Mouse (Mus musculus) heart, embryonic 16.5 days (tissue): ENCODE results near the gene Cfap54. TPM values are rescaled to one million over a fixed set of nuclear protein-coding genes. Genes with fewer than 3 reads are reported as not detected.

Experiments
- ATAC-seq: fragments of 200-750 bp; cut with Nextera tagmentation; replicated peaks from 2 replicates; pipeline ENCODE4 v1.8.0; 2017; ENCODE audit warnings: moderate number of reproducible peaks; ENCODE audit not compliant: insufficient read depth, low FRiP score; ENCODE audit errors: extremely low read depth
- H3K27ac ChIP-seq: fragments of 300-500 bp; sonication (generic); 2 replicates; pipeline ENCODE4 v1.5.1; 2014; ENCODE audit warnings: mild to moderate bottlenecking, low read length, control low read depth, moderate library complexity
- H3K27me3 ChIP-seq: fragments of 300-500 bp; sonication (generic); 2 replicates; pipeline ENCODE4 v1.6.1; 2014; ENCODE audit warnings: low read length, mixed read lengths; ENCODE audit not compliant: control insufficient read depth, insufficient read depth
- H3K36me3 ChIP-seq: fragments of 300-500 bp; sonication (generic); 2 replicates; pipeline ENCODE4 v1.6.1; 2014; ENCODE audit not compliant: control insufficient read depth, insufficient read depth
- H3K4me1 ChIP-seq: fragments of 300-500 bp; sonication (generic); 2 replicates; pipeline ENCODE4 v1.6.1; 2014; ENCODE audit warnings: low read length, mixed read lengths; ENCODE audit not compliant: control insufficient read depth, insufficient read depth
- H3K4me2 ChIP-seq: fragments of 300-500 bp; sonication (generic); 2 replicates; pipeline ENCODE4 v1.6.1; 2014; ENCODE audit warnings: low read depth, mild to moderate bottlenecking, control low read depth, low read length
- H3K4me3 ChIP-seq: fragments of 300-500 bp; sonication (generic); 2 replicates; pipeline ENCODE4 v1.5.1; 2014; ENCODE audit warnings: mild to moderate bottlenecking, control low read depth, low read length
- H3K9ac ChIP-seq: fragments of 300-500 bp; sonication (generic); 2 replicates; pipeline ENCODE4 v1.6.1; 2014; ENCODE audit warnings: low read length, control low read depth
- H3K9me3 ChIP-seq: fragments of 300-500 bp; sonication (generic); replicated peaks from 2 replicates; pipeline ENCODE4 v1.6.1; 2016; ENCODE audit warnings: low read length; ENCODE audit not compliant: control insufficient read depth
- WGBS: fragments of 180-500 bp; shearing (Covaris S2); extraction: QIAGEN DNeasy Blood & Tissue Kit; methylation state at CpG from one replicate; pipeline ENCODE4 v1.1.7; 2014; 5-methylcytosine and 5-hydroxymethylcytosine counted together
- polyA plus RNA-seq: library from polyadenylated mRNA; unstranded; fragments of >200 nt; fragmentation: Nextera tagmentation; extraction: Ambion mirVana; gene quantifications from 2 replicates; pipeline ENCODE4 v1.2.1, GENCODE M21; 2015

The Cfap54 gene
- polyA plus RNA-seq, 1 experiment from 2014 or later = 0.25 TPM

DNA sequence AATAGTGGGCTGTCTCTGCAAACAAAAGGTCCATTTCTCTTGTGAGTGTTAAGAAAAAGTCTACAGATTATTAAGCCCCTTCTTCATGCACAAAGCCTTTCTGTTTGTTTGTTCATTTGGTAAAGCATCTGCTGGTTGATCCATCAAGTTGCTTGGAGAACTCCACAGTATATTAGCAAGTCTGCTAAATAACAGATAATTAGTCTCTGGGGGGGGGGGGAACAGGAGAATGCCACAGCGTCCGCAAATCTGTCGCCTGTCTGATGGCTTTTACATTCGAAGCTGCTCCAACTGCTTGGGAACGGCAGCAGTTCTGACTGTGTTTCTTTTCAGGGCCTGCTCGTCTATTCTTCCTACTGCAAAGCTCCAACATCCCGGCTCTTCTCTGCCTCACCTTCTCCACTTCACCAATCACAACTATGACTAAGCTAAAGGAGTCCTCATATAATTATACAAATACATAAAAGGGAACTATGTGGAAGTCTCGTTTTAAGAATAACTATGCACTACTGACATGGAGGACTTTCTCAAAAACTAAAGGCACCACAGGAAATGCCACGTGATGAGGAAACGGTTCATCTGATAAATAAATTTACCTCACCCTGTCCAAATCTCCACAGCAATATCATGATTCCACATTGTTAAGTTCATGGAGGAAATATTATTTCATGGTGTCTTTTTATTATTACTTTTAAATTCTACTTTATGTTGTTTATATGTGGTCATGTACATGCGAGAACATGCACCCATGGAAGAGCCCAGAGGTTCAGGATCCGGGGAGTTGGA lies 41.2 kb upstream of the Cfap54 start:
- no peaks in the 10 kb centered on the region for H3K36me3 ChIP-seq
- H3K4me2 ChIP-seq = no peak overlapping the region
- H3K4me1 ChIP-seq = no peaks in the 10 kb centered on the region
- no peak for ATAC-seq
- H3K9me3 ChIP-seq = no peaks in the 10 kb centered on the region
- peak overlapping the region; percentile 24 for H3K27ac ChIP-seq
- no peak overlapping the region for H3K4me3 ChIP-seq
- 64% methylated on average over 12 of the region's 12 CpGs for WGBS
- H3K27me3 ChIP-seq = no peaks in the 10 kb centered on the region
- no peak overlapping the region for H3K9ac ChIP-seq

GRCm38 (mm10) chr10:93121262-93121860 lies 39.9 kb upstream of the Cfap54 start:
- Histone ChIP-seq H3K9ac (no peak overlapping the region), H3K4me1 (no peaks in the 10 kb centered on the region), H3K4me3 (no peak overlapping the region), H3K27me3 (no peaks in the 10 kb centered on the region), H3K9me3 (no peaks in the 10 kb centered on the region), H3K36me3 (no peaks in the 10 kb centered on the region), H3K4me2 (no peak overlapping the region), H3K27ac (no peak overlapping the region)
- 84% methylated on average over 6 of the region's 6 CpGs for WGBS
- ATAC-seq = no peak

- no peaks in the 10 kb centered on the region for H3K36me3 ChIP-seq
- no peak overlapping the region for H3K27ac ChIP-seq
- H3K4me2 ChIP-seq = no peak overlapping the region
- H3K9ac ChIP-seq = no peak overlapping the region
- ATAC-seq = no peak
- 74% methylated on average over 5 of the region's 5 CpGs for WGBS
- H3K4me1 ChIP-seq = no peaks in the 10 kb centered on the region
- H3K4me3 ChIP-seq = no peak overlapping the region
- H3K9me3 ChIP-seq = no peaks in the 10 kb centered on the region
- no peaks in the 10 kb centered on the region for H3K27me3 ChIP-seq
Measured at GRCm38 (mm10) chr10:93119809-93120208, 38.4 kb upstream of the Cfap54 start.

- Histone ChIP-seq H3K36me3 (no peaks in the 10 kb centered on the region), H3K9me3 (no peaks in the 10 kb centered on the region), H3K27me3 (no peaks in the 10 kb centered on the region), H3K4me1 (no peaks in the 10 kb centered on the region), H3K4me2 (no peak overlapping the region), H3K9ac (no peak overlapping the region), H3K4me3 (no peak overlapping the region), H3K27ac (no peak overlapping the region)
- ATAC-seq = no peak
- 45% methylated on average over 3 of the region's 3 CpGs for WGBS
Measured at GRCm38 (mm10) chr10:93116636-93117035, 35.2 kb upstream of the Cfap54 start.

GRCm38 (mm10) chr10:93115743-93116142 lies 34.3 kb upstream of the Cfap54 start:
- 80% methylated on average over 1 of the region's 1 CpGs for WGBS
- no peak overlapping the region for H3K9ac ChIP-seq
- ATAC-seq = no peak

GRCm38 (mm10) chr10:93114782-93115181 lies 33.4 kb upstream of the Cfap54 start:
- Histone ChIP-seq H3K4me3 (no peak overlapping the region), H3K36me3 (no peaks in the 10 kb centered on the region), H3K4me2 (no peak overlapping the region), H3K4me1 (no peaks in the 10 kb centered on the region), H3K9me3 (no peaks in the 10 kb centered on the region), H3K27me3 (no peaks in the 10 kb centered on the region), H3K27ac (no peak overlapping the region), H3K9ac (no peak overlapping the region)
- ATAC-seq = no peak
- WGBS = 76% methylated on average over 1 of the region's 1 CpGs

More at GRCm38 (mm10) chr10:93115743-93116142, 34.3 kb upstream of the Cfap54 start:
- Histone ChIP-seq H3K4me1 (no peaks in the 10 kb centered on the region), H3K4me3 (no peak overlapping the region), H3K27me3 (no peaks in the 10 kb centered on the region), H3K4me2 (no peak overlapping the region), H3K36me3 (no peaks in the 10 kb centered on the region), H3K27ac (no peak overlapping the region), H3K9me3 (no peaks in the 10 kb centered on the region)

DNA sequence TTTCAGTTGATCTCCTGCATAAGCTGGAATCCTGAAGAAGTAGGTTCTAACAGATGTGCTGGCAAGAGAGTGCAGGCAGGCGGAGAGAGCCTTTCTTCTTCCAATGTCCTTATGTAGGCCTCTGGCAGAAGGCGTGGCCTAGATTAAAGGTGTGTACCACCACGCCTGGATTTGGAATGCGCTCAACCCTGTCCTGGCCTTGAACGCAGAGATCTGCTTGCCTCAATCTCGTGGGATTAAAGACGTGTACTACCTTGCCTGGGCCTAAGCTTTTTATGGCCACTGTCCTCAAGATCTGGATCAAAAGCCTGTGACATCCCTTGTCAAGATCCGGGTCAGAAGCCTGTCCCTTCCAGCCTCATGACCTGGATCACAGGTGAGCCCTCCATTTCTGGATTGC lies 32.5 kb upstream of the Cfap54 start:
- H3K4me3 ChIP-seq = no peak overlapping the region
- H3K9ac ChIP-seq = no peak overlapping the region
- H3K4me1 ChIP-seq = no peaks in the 10 kb centered on the region
- no peak overlapping the region for H3K27ac ChIP-seq
- ATAC-seq = no peak
- no peaks in the 10 kb centered on the region for H3K36me3 ChIP-seq
- WGBS = 83% methylated on average over 8 of the region's 8 CpGs
- H3K27me3 ChIP-seq = no peaks in the 10 kb centered on the region
- H3K4me2 ChIP-seq = no peak overlapping the region
- no peaks in the 10 kb centered on the region for H3K9me3 ChIP-seq

DNA sequence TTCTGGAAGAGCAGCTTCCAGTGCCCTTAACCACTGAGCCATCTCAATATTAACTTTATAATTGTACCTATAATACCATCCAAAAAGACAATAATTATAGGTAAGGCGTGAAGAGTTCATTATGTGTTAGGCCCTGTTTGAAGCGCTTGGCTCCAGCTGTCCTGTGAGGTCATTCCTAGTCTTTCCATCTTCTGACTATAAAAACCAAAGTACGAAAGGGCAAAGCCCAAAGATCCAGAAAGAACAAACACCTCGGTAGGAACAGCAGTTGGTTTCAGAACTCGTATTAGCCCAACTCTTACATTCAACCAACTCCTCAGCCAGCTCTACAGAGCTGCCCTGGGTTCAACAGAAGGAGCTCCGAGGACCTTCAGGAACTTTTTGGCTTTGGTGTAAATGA lies 30.6 kb upstream of the Cfap54 start:
- H3K4me3 ChIP-seq = no peak overlapping the region
- H3K36me3 ChIP-seq = no peaks in the 10 kb centered on the region
- H3K27me3 ChIP-seq = no peaks in the 10 kb centered on the region
- H3K4me1 ChIP-seq = no peaks in the 10 kb centered on the region
- H3K9ac ChIP-seq = no peak overlapping the region
- no peak overlapping the region for H3K4me2 ChIP-seq
- no peaks in the 10 kb centered on the region for H3K9me3 ChIP-seq
- ATAC-seq = no peak
- WGBS = 86% methylated on average over 6 of the region's 6 CpGs
- H3K27ac ChIP-seq = no peak overlapping the region

DNA sequence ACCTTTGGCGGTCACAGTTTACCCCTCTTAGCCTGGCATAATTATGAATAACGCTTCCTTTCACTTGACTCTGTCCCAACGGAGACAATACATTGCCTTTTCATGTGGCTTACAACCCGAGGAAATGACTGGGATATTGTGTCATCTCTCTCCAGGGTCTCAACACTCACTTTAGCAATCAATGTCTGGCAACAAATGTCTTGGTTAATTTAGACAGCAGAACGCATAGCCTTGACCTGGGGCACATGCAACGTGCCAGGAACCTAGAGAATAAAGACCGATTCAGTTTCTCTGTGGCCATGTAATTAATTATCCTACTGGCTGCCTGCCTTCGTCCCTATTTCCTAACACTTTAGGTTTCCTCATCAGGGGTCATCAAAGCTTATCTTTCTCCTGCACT lies 30.0 kb upstream of the Cfap54 start:
- Histone ChIP-seq H3K36me3 (no peaks in the 10 kb centered on the region), H3K9ac (no peak overlapping the region), H3K9me3 (no peaks in the 10 kb centered on the region), H3K27ac (no peak overlapping the region), H3K27me3 (no peaks in the 10 kb centered on the region), H3K4me1 (no peaks in the 10 kb centered on the region), H3K4me2 (no peak overlapping the region), H3K4me3 (no peak overlapping the region)
- no peak for ATAC-seq
- 53% methylated on average over 8 of the region's 8 CpGs for WGBS
